Mouse (Mus musculus): ENCODE measurements around the gene Gpm6b. TPM values are rescaled to one million over a fixed set of nuclear protein-coding genes. Genes with fewer than 3 reads are reported as not detected.

The Gpm6b gene
- total RNA-seq, 4 experiments from 2014 or later = 1.6 to 5.0 (median 3.2) TPM

- no peak for DNase-seq (ENCODE audit: low spot score in 2 of 2)
These were observed 116.2 kb downstream of the Gpm6b start for GRCm38 (mm10) chrX:166354913-166355312.

DNA sequence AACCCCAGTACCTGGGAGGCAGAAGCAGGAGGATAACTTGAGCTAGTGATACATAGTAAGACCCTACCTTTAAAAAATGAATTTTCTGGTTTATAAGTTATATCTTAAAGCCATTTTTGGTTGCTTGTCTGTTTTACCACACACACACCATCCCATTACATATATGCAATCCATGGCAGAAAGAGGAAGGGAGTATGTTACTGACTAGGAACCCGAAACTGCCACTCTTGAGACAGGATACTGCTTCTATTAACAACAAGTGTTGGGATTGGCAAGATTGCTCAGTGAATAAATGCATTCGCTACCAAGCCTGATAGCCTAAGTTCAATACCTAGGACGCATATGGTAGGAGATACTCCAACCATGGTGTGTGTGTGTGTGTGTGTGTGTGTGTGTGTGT, 117.6 kb downstream of the Gpm6b start:
- no peak for DNase-seq (ENCODE audit: low spot score in 2 of 2)

DNA sequence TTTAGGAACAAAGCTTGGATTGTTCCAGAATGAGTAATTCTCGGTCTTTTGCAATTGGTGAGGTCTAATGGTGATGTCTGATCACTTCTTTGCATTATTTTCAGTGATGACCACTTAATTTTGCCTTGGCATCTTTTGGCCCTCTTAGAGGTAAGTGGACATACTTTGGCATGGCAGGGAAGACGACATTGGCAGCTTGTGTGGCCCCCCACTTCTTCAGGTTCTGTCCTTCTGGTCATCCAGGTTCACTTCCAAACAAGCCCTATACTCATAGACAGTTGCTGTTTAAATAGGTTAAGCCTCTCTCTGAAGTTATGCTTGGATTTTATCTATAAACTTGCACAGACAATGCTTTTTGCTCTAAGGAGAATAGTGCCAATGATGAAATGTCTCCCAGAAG, 120.2 kb downstream of the Gpm6b start:
- DNase-seq (ENCODE audit: low spot score in 2 of 2) = no peak

DNA sequence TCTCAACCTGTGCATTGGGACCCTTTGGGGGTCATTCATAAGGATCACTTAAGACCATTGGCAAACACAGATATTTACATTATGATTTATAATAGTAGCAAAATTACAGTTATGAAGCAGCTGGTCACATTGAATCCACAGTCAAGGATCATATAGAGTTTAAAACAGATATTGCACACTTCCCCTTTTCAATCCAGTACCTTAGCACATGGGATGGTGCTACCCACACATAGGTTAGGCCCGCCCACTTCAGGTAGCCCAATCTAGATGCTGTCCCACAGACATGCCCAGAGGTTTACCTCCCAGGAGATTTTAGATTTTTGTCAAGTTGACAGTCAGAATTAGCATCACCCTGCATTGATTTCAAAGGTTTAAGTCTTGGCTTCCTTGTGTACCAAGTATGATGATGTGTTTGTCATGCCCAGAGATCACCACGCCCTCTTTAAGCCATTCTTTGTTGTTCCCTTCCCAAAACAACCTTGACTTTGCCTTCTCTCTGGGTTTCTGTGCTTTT, 121.3 kb downstream of the Gpm6b start:
- DNase-seq (ENCODE audit: low spot score in 2 of 2) = no peak

DNA sequence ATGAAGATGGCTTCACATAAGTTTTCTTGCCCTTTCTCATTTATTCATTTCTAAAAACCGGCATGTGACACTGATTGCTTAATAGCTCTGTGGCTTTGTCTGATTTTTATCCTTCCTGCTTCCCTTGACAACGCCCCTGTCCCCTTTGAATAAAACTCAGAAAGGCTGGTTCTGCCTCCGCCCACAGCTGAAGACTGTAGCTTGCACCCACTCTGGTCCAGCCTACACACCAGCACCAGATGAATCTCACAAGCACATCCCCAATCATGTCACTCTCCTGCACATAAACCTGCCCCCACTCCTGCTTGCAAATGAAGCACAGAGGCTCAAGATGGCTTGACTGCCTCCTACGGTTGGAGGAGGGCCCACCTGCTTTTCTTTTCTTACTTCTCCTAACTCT, 121.7 kb downstream of the Gpm6b start:
- DNase-seq (ENCODE audit: low spot score in 2 of 2) = no peak

- no peak for DNase-seq (ENCODE audit: low spot score in 2 of 2)
These were observed 126.9 kb downstream of the Gpm6b start for GRCm38 (mm10) chrX:166365458-166366213.

DNA sequence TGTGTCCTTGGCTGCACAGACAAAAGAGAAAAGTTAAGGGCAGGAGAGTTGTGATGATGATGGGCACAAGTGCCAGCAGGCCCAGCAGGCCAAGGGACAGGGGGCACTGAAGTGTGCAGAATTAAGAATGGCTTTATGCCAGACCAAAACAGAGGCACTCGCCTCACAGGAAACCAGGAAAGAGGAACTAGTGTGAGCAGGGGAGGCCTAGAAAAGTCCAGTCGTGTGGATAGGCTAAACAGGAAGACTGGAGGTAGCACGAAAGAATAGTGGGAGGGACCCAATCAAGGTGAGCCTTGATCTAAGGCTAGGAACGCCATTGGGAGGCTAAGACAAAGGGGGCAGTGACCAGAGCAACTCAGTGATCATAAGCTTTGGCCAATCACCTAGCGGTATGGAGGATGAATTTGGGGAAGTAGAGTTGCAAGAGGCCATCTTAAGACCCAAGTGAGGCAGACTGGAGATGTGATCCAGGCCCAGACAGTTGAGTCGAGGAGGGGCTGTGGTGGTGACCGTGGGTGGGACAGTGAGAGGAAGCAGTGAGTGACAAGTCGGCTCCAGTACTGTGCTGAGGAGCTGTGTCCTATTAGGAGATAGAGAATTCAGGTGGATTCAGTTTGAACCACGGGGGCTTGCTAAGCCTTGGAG, 138.1 kb downstream of the Gpm6b start:
- DNase-seq (ENCODE audit: low spot score in 2 of 2) = no peak

DNA sequence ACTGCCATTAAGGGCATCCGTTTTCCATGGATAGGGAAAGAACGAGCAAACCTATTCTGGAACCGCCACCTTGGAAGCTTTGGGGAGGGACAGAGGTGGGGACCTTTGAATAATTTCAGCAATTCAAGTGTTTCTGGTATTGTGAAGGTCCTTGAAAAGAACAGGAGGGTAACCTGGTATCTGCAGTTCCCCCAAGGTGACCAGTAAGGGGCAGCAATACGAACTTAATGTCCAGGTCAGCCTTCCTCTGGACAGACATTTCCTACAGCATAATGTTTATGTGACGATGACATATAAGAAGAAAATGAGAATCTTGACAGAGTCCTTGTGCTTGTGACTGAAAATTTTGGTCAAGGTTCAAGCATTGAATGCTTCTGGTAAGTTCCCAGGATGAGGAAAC, 139.9 kb downstream of the Gpm6b start:
- no peak for DNase-seq (ENCODE audit: low spot score in 2 of 2)

DNA sequence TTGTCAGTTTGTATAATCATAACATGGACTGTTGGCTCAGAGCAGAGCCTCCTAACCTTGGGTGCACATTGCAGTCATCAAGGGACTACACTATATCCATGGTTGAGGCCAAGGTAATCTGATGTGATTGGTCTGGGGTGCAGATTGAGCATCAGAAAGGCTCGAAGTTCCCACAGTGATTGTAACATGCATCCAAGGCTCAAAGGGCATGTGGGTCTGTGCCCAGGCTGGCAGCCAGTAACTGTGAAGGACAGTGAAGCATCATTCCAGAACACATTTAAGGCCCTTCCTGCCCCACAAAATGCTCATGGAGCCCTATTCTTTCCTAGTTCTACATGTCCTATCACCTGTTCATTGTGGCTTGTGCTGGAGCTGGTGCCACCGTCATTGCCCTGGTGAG, 144.9 kb downstream of the Gpm6b start:
- no peak for DNase-seq (ENCODE audit: low spot score in 2 of 2)

DNA sequence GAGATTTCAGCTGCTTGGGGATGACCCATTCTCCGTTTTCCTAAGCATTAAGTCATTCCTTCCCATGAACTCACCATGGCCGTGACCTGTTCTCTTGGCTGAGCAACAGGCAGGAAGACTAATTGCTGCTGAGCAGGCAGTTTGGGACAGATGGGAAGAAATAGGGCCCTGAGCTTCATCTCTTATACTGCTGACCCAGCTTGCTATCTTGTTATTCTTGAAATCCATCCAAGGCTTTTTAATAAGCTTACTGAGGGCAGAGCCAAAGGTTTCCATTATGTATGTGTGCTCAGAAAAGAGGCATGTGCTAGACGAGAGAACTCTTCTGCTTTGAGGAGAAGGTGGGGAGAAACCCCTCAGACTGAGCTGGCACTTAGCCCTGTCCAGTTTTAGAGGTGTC, 146.2 kb downstream of the Gpm6b start:
- DNase-seq (ENCODE audit: low spot score in 2 of 2) = peak in 1 of 2 experiments; percentile 2

DNA sequence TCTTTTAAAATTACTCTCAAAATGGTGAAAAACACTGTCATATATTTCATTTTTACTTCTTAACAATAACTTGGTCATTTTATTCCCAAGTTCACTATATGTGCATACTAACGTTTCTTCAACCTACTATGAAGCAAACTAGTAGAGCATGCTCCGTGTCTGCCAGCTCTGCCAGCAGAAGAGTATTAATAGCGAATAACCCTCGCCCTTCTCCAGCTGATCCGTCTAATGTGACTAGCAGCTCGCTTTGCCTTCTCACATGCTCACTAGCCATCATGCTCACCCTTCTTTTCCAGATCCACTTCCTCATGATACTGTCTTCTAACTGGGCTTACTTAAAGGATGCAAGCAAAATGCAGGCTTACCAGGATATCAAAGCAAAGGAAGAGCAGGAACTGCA, 147.9 kb downstream of the Gpm6b start:
- peak; percentile 2 to 19 for DNase-seq (ENCODE audit: low spot score in 2 of 2)

- no peak for DNase-seq (ENCODE audit: low spot score in 2 of 2)
These were observed 155.0 kb downstream of the Gpm6b start for GRCm38 (mm10) chrX:166393753-166394152.

DNA sequence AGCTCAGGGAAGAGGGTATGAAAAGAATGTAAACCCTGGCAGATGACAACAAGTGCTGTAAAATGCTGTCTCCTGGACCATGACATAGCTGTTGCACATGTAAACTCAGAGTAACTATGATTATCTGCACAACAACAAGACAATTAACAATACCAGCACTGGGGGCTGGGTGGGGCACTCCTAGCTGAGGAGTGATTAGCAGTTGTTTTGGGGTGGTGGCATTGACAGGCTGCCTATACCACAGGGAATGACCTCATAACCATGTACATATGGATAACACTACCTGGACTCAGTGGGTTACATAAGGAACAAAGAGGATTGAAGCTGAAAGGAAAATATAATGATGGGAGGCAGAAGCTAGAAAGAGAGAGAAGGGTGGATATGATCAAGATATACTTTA, 169.2 kb downstream of the Gpm6b start:
- no peak for DNase-seq (ENCODE audit: low spot score in 2 of 2)

DNA sequence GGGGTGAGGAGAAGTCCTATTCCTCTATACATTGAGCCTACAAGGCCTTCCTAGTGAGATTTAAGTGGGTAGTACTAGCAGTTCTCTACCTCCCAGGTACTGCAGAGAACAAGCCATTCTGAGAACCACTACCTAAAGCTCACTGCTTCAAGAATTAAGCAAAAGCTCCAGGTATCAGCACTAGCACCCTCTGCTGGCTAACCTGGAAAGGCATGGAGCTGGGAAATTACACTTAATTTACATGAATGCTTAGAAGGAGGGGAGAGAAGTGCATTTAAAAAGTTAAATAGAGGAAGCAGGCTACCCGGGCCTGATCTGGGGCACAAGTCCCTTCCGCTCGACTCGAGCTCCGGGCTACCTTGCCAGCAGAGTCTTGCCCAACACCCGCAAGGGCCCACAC, 177.5 kb downstream of the Gpm6b start:
- DNase-seq (ENCODE audit: low spot score in 2 of 2) = no peak

- DNase-seq (ENCODE audit: low spot score in 2 of 2) = no peak
These were observed 196.1 kb downstream of the Gpm6b start for GRCm38 (mm10) chrX:166434812-166435211.

Other genes starting within 250 kb of the Gpm6b start
- 1 to 10 TPM; 1.2 to 2.0 (median 1.4) TPM for gene Gemin8, start 68.5 kb upstream of the Gpm6b start, total RNA-seq (2022)
- 10 to 100 TPM; 16.4 to 21.3 (median 19.1) TPM for gene Trappc2, start 201.7 kb downstream of the Gpm6b start, total RNA-seq (2022)
- 1 to 10 TPM; 4.3 to 6.5 (median 5.3) TPM for gene Ofd1, start 201.8 kb downstream of the Gpm6b start, total RNA-seq (2022)
- gene Rab9, start 241.0 kb downstream of the Gpm6b start, total RNA-seq (2022) = 10 to 100 TPM; 15.3 to 19.5 (median 18.4) TPM